Mouse (Mus musculus) brain, adult 2 months (tissue): ENCODE measurements around the gene Olfr9.
"Not testable (repeated sequence)": the region's sequence is repeated elsewhere in the genome, so short reads cannot be mapped to it uniquely, and the experiment has no call there.

Experiments
- DNase-seq: peaks from one replicate; pipeline ENCODE4 v3.0.0; 2011; ENCODE audit warnings: low read depth, low spot score

The Olfr9 gene

DNA sequence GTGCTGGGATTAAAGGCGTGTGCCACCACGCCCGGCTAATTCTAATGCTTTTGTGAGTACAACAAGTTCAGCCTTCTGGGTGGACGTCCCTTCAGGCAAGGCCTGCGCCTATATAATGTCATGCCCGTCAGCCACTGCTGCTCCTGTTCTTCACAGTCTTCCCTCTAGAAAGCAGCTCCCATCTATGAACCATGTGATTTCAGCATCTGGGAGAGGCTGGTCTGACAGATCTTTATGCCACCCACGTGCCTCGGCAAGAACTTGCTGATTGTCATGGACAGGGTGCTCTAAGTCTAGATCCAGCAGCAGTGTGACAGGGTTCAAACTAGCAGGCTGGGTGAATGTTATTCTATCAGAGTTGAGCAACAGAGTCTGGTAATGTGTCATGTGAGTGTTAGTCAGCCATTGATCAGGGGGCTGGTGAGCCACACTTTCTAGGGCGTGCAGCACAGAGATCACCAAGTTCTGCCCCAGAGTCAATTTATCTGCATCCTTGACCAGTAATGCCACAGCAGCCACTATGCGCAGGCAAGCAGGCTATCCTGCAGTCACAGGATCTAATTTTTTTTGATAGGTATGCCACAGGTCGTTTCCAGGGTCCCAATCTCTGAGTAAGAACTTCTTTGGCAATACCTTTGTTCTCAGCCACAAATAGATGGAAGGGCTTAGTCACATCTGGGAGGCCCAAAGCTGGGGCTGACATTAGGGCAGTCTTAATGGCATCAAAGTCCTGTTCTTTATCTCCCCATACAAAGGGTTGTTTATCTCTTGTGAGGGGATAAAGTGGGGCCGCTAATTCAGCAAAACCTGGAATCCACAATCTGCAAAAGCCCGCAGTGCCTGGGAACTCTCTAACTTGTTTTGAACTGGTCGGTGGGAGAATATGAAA lies 15.0 kb downstream of the Olfr9 start:
- no peak for DNase-seq

DNA sequence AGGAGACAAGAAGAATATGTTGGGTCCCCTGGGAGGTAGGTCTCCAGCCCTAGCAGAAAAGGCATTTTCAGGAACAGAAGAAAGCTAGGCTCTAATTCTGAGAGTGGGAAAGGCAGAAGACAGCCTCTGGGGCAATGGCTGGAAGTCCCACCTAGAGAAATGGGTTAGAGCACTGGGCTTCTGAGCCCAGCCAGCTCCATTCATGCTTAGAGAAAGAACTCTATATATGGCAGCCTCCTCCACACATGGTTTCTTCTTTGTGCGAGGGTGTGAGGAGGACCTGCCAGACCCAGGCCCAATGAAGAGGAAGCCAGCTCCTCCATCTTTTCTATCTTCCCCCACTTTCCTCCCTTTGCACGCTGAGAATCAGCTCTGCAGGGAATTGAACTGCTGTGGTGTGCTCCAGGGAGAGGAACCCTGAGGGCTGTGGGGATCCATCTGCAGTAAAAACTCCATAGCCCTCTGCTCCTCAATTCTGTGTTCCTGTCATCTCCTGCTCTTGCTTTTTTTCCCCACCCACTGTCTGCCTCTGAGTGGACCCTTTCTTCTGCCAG lies 21.1 kb downstream of the Olfr9 start, which contains the start of gene Olfr763:
TSS of gene Olfr763 (plus strand) at position 504 of the 554 bp plus-strand sequence.
- peak; percentile 3 for DNase-seq

DNA sequence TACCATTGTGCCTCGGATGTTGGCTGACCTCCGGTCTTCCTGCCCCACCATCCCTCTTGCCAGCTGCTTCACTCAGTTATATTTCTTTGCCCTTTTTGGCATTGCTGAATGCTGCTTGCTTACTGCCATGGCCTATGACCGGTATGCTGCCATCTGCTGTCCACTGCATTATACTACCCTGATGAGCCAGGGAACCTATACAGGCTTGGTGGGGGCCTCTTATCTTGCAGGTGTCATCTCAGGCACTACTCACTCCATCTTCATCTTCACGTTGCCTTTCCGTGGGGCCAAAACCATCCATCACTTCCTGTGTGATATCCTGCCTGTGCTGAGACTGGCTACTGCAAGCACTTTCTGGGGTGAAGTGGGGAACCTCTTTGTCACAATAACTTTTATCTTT lies 22.3 kb downstream of the Olfr9 start:
- DNase-seq: not testable (repeated sequence)

- no peak for DNase-seq
Measured at GRCm38 (mm10) chr10:129014477-129014876, 25.2 kb downstream of the Olfr9 start.

GRCm38 (mm10) chr10:129023319-129023718 lies 34.1 kb downstream of the Olfr9 start:
- DNase-seq: peak; percentile 3

- DNase-seq: peak; percentile 47
Measured at GRCm38 (mm10) chr10:129026018-129026662, 36.9 kb downstream of the Olfr9 start.

GRCm38 (mm10) chr10:129028343-129028742 lies 39.1 kb downstream of the Olfr9 start:
- no peak for DNase-seq

DNA sequence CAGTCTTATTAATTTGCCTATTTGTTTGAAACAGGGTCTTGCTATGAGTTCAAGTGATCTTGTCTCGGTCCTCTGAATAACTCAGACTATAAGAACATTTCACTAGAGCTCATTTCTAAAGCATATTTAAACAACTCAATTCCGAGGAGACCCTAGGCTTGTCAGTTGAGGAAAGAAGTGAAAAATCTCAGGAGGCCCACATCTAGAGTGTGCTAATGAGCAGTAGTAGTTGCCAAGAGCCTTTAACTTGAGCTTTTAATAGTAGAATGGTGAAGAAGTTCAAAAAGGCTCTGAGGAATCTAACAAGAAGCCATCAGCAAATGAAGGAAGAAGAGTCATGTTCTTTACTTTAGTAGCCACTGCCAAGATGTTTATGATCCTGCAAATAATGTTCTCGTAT lies 50.6 kb downstream of the Olfr9 start, which contains the start of gene Olfr764-ps1:
TSS of gene Olfr764-ps1 (minus strand) at position 101 of the 400 bp plus-strand sequence.
- DNase-seq: no peak
